Mouse (Mus musculus) layer of hippocampus, postnatal 10 days (tissue): Measurements from ENCODE around the gene Kif1c. TPM values are rescaled to one million over a fixed set of nuclear protein-coding genes. Genes with fewer than 3 reads are reported as not detected.

ENCODE experiments used
- DNase-seq, 2 experiments: peaks; one replicate each; pipeline ENCODE4 v3.0.0; 2021; ENCODE audit warnings: low spot score in 2 of 2
- long read RNA-seq: library from polyadenylated mRNA; stranded (forward); transcript quantifications from one replicate; pipeline ENCODE4 v2.0.0, GENCODE M21; 2023
- total RNA-seq, 2 experiments: library from RNA; stranded (reverse); gene quantifications; 2 replicates each; pipeline ENCODE4 v1.2.3; 2021

Kif1c gene
- total RNA-seq = 10 to 100 TPM; 55.9 to 59.9 TPM
- long read RNA-seq, partial matches to known transcripts = 0 of 1 reads
- long read RNA-seq, other reads (novel, unspliced or antisense) = 1 of 1 reads

- peak; percentile 98 for DNase-seq
These were observed at the start of gene Kif1c, which contains the start of gene Inca1 for GRCm38 (mm10) chr11:70699722-70700556. Gene Kif1c, plus strand, starts transcription at chr11:70700548. Gene Inca1, minus strand, starts transcription at chr11:70700155.

- DNase-seq = no peak
These were observed 49.0 kb upstream of the Kif1c start for GRCm38 (mm10) chr11:70651391-70651790.

- no peak for DNase-seq
These were observed 48.1 kb upstream of the Kif1c start for GRCm38 (mm10) chr11:70652029-70652883.

GRCm38 (mm10) chr11:70652884-70653344 lies 47.4 kb upstream of the Kif1c start:
- DNase-seq = no peak

GRCm38 (mm10) chr11:70653345-70654197 lies 46.8 kb upstream of the Kif1c start:
- peak; percentile 59 to 66 for DNase-seq

GRCm38 (mm10) chr11:70654198-70654922 lies 46.0 kb upstream of the Kif1c start, which contains the start of gene Pfn1:
Gene Pfn1, minus strand, starts transcription at chr11:70654644.
- peak; percentile 66 to 80 for DNase-seq

- peak; percentile 73 to 82 for DNase-seq
These were observed 45.3 kb upstream of the Kif1c start for GRCm38 (mm10) chr11:70654923-70655570.

GRCm38 (mm10) chr11:70655571-70656455 lies 44.5 kb upstream of the Kif1c start:
- peak in 1 of 2 experiments; percentile 52 for DNase-seq

- DNase-seq = no peak
These were observed 43.9 kb upstream of the Kif1c start for GRCm38 (mm10) chr11:70656456-70656927.

- no peak for DNase-seq
These were observed 43.4 kb upstream of the Kif1c start, which contains the start of gene Eno3 for GRCm38 (mm10) chr11:70656964-70657363. Gene Eno3, plus strand, starts transcription at chr11:70657202.

GRCm38 (mm10) chr11:70657573-70657972 lies 42.8 kb upstream of the Kif1c start:
- no peak for DNase-seq

- no peak for DNase-seq
These were observed 42.4 kb upstream of the Kif1c start for GRCm38 (mm10) chr11:70657991-70658390.

GRCm38 (mm10) chr11:70658521-70658920 lies 41.8 kb upstream of the Kif1c start:
- no peak for DNase-seq

GRCm38 (mm10) chr11:70658942-70659341 lies 41.4 kb upstream of the Kif1c start:
- no peak for DNase-seq

GRCm38 (mm10) chr11:70660571-70660970 lies 39.8 kb upstream of the Kif1c start:
- no peak for DNase-seq

GRCm38 (mm10) chr11:70663101-70663500 lies 37.2 kb upstream of the Kif1c start:
- DNase-seq = no peak

- DNase-seq = no peak
These were observed 36.4 kb upstream of the Kif1c start for GRCm38 (mm10) chr11:70663957-70664356.

- DNase-seq = no peak
These were observed 35.6 kb upstream of the Kif1c start for GRCm38 (mm10) chr11:70664741-70665140.
